Mouse (Mus musculus) erythroid progenitor cell, adult 5-6 weeks (primary cell): Measurements from ENCODE around the gene Slc19a1. TPM values are rescaled to one million over a fixed set of nuclear protein-coding genes. Genes with fewer than 3 reads are reported as not detected.

Source experiments
- ATAC-seq: replicated peaks from 2 replicates; pipeline ENCODE4 v1.8.0; 2016; ENCODE audit warnings: moderate number of reproducible peaks, mild to moderate bottlenecking, moderate TSS enrichment, inconsistent platforms; ENCODE audit not compliant: poor library complexity, low FRiP score, severe bottlenecking
- total RNA-seq, 2 experiments: library from RNA; stranded (forward) in 1 of 2; stranded (reverse) in 1 of 2; fragments of 150-400 nt in 1 of 2; fragments of 186-747, 209-891 nt in 1 of 2; gene quantifications; 2 replicates each; pipeline versions ENCODE4 v1.2.3 to v1.2.4; 2015 to 2017; ENCODE audit warnings: low replicate concordance in 2 of 2

The Slc19a1 gene
- total RNA-seq, 2 experiments from 2014 or later: 2.9 to 7.9 TPM

- no peak for ATAC-seq
These were observed 57.3 kb downstream of the Slc19a1 start for GRCm38 (mm10) chr10:77089336-77089735.

GRCm38 (mm10) chr10:77090063-77090462 lies 58.0 kb downstream of the Slc19a1 start:
- no peak for ATAC-seq

DNA sequence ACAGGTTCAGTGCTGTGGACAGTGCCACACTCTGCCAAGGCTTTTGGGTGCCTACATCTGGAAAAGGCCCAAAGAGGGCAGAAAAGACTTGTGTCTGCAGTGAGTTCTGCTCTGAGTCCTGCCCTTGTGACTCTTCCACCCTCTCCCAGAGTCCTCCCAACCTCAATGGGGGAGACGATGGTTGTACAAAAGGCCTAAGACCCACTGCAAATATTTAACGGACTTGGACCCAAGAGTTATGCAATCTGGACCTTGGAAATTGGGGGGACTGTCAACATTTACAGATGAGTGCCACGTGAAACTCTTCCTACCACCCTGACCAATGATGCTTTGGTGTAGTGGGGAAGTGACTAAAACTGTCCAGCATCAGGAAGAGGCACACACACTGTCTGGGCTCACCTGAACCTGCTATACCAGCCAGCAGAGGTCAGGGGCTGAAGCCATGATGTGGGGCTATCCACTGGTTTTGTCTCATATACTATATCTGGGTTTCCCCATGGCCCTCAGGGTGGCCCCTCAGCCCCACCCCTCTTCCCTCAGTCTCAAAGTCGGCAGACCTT lies 59.6 kb downstream of the Slc19a1 start:
- ATAC-seq: no peak

GRCm38 (mm10) chr10:77093817-77094216 lies 61.8 kb downstream of the Slc19a1 start:
- no peak for ATAC-seq

- ATAC-seq: no peak
These were observed 63.6 kb downstream of the Slc19a1 start for GRCm38 (mm10) chr10:77095666-77096065.

DNA sequence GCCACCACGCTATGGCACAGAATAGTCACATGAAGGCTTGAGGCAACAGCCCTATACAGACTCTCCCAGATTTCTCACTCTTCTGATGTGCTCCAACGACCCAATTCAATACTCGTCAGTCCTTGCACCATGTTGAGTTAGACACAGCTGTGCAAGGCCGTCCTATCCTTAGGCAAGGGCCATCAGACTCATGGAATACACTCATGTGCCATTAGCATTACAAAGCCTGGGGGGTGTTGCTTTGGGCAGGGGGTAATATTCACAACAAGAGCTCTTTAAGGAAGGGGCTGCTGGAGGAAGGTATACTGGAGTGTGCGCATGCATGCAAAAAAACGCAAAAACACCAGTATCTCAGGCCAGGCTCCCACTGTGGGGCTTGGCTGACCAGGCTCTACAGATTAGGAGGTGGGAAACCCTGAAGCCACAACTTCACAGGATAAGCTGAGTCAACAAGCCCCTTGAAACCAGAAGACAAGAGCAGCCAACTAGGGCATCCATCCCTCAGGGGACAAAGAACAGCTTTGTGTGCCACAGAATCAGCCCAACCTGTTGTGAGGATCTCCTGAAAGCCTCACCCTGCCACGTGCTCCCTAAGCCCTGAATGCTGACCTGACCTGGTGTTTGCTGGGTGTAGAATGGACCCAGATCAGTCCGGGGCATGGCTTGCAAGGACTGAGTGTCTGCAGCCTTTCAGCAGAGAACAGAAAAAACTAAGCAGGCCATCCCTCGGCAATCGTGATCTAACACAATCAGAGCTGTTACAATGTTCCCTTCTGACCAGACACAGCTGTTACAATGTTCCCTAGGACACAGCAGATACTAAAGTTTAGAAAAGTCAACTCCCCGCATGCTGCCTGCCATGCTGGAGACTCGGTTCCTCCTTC lies 65.2 kb downstream of the Slc19a1 start:
- no peak for ATAC-seq

DNA sequence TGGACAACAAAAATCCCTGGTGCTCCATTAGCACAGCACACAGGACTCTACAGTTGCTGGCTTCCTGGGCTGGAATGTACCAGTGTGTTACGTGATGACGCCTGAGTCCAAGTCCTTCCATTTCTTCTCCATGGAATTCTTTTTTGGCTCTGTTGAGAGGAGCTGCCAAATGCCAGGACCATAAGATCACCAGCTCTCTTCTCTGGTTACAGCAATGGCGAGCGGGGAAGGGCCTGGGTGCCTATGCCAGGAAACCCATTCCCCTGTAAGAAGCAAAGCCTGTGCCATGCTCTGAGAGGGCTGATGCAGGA lies 65.8 kb downstream of the Slc19a1 start:
- ATAC-seq: no peak

DNA sequence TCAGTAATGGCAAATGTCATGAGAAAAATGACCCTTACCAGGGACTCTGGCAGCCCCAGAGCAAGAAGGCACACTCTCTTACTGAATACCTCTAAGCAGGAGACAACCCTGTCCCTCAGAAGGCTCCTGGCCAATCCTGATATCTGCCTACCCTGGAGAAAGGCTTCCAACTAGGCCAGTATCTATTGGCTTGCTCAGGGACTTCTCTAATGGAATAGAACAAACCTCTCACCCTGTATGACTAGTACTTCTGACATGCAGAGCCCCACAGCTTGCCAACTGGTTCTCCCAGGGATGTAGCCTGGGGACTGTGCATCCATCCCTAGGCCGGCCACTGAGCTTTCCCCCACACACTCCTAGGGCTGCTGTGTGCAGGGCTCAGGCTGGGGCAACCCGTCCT lies 66.6 kb downstream of the Slc19a1 start:
- 0 out of 2 replicates have a peak, but pooled peaks have one; percentile 16 for ATAC-seq

- no peak for ATAC-seq
These were observed 67.7 kb downstream of the Slc19a1 start for GRCm38 (mm10) chr10:77099777-77100176.

DNA sequence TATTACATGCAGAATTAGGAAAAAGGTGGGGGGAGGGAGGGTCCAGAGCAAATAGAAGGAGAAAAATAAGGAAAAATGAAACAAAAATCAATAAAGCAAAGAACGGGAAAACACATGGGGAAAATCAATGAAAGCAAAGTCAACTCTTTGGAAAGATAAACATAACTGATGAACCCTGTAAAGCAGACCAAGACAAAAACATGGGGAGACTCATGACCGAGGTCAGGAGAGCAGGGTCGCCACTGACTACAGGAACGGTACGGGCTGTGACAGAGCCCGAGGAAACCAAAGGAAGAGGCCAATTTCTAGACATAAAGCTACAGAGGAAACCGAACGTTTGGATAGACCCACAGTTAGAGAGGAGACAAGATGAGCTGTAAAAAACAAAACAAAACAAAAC lies 71.6 kb downstream of the Slc19a1 start:
- no peak for ATAC-seq

DNA sequence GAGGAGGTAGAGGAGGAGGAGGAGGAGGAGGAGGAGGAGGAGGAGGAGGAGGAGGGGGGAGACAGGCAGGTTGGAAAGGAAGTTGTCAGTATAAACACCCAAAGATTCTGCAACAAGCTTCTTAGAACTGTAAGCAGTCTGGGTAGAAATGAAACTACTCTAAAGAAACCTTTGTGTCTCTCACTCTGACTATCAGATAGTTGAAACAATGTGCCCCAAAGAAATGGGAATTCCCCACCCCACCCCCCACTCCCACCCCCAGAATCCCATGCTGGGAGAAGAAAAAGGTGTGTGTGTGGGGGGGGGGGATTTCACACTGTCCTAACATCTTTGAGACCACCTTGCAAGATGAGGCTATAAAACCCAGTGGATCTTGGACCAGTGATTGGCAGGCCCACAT lies 72.3 kb downstream of the Slc19a1 start:
- ATAC-seq: no peak

GRCm38 (mm10) chr10:77108106-77108505 lies 76.1 kb downstream of the Slc19a1 start:
- ATAC-seq: no peak

GRCm38 (mm10) chr10:77110010-77110409 lies 78.0 kb downstream of the Slc19a1 start:
- ATAC-seq: no peak

Other genes starting within 250 kb of the Slc19a1 start
- gene Pcbp3, start 70.4 kb upstream of the Slc19a1 start, total RNA-seq (2015; ENCODE audit: low replicate concordance): 2.9 TPM in 1 of 2 replicates, not detected in the other
- gene Pcbp3, start 70.4 kb upstream of the Slc19a1 start, total RNA-seq (2017; ENCODE audit: low replicate concordance): not detected in 2 replicates
- gene Col18a1, start 134.3 kb downstream of the Slc19a1 start, total RNA-seq (2015; ENCODE audit: low replicate concordance): not detected in 2 replicates
- gene Col18a1, start 134.3 kb downstream of the Slc19a1 start, total RNA-seq (2017; ENCODE audit: low replicate concordance): 0.26 TPM in 1 of 2 replicates, not detected in the other
- gene Pofut2, start 227.0 kb downstream of the Slc19a1 start, total RNA-seq (2015; ENCODE audit: low replicate concordance): 5.9 and 16.2 TPM in 2 replicates
- 9.7 and 10.7 TPM in 2 replicates for gene Pofut2, start 227.0 kb downstream of the Slc19a1 start, total RNA-seq (2017; ENCODE audit: low replicate concordance)